Mouse (Mus musculus) embryonic facial prominence, embryonic 15.5 days (tissue): ENCODE data around the gene Coasy. TPM values are rescaled to one million over a fixed set of nuclear protein-coding genes. Genes with fewer than 3 reads are reported as not detected.

Source experiments
- polyA plus RNA-seq: library from polyadenylated mRNA; unstranded; fragments of >200 nt; fragmentation: Nextera tagmentation; extraction: Ambion mirVana; gene quantifications from 2 replicates; pipeline ENCODE4 v1.2.1, GENCODE M21; 2015

The Coasy gene
- polyA plus RNA-seq, 1 experiment from 2014 or later, result 44.9 TPM

Other genes starting within 250 kb of the Coasy start
- gene Stat5b, start 231.8 kb upstream of the Coasy start, polyA plus RNA-seq, result 24.9 and 25.3 TPM in 2 replicates
- 9.7 and 10.4 TPM in 2 replicates for gene Stat5a, start 223.2 kb upstream of the Coasy start, polyA plus RNA-seq
- gene Stat3, start 143.0 kb upstream of the Coasy start, polyA plus RNA-seq, result 75.6 and 79.3 TPM in 2 replicates
- gene Cavin1, start 111.7 kb upstream of the Coasy start, polyA plus RNA-seq, result 330 and 343 TPM in 2 replicates
- 36.8 and 40.3 TPM in 2 replicates for gene Atp6v0a1, start 73.1 kb upstream of the Coasy start, polyA plus RNA-seq
- gene Naglu, start 12.6 kb upstream of the Coasy start, polyA plus RNA-seq, result 15.1 and 16.6 TPM in 2 replicates
- gene Hsd17b1, start 4.2 kb upstream of the Coasy start, polyA plus RNA-seq, result 0.24 and 0.25 TPM in 2 replicates
- gene Mlx, start 4.7 kb downstream of the Coasy start, polyA plus RNA-seq, result 50.3 and 52.0 TPM in 2 replicates
- 32.0 and 33.6 TPM in 2 replicates for gene Psmc3ip, start 12.9 kb downstream of the Coasy start, polyA plus RNA-seq
- 25.3 and 26.7 TPM in 2 replicates for gene Retreg3, start 37.3 kb downstream of the Coasy start, polyA plus RNA-seq
- 69.7 and 73.4 TPM in 2 replicates for gene Tubg1, start 37.4 kb downstream of the Coasy start, polyA plus RNA-seq
- 11.1 and 11.9 TPM in 2 replicates for gene Tubg2, start 73.3 kb downstream of the Coasy start, polyA plus RNA-seq
- gene Cntnap1, start 88.0 kb downstream of the Coasy start, polyA plus RNA-seq, result 2.0 and 2.2 TPM in 2 replicates
- 27.2 and 28.7 TPM in 2 replicates for gene Plekhh3, start 88.8 kb downstream of the Coasy start, polyA plus RNA-seq
- gene Ccr10, start 92.9 kb downstream of the Coasy start, polyA plus RNA-seq, result 0.24 and 0.50 TPM in 2 replicates
- gene Ezh1, start 143.9 kb downstream of the Coasy start, polyA plus RNA-seq, result 16.5 and 18.7 TPM in 2 replicates
- gene Ramp2, start 163.5 kb downstream of the Coasy start, polyA plus RNA-seq, result 138 and 139 TPM in 2 replicates
- gene Vps25, start 171.1 kb downstream of the Coasy start, polyA plus RNA-seq, result 122 and 133 TPM in 2 replicates
- gene Wnk4, start 178.0 kb downstream of the Coasy start, polyA plus RNA-seq, result 12.5 and 14.3 TPM in 2 replicates
- gene Cntd1, start 196.4 kb downstream of the Coasy start, polyA plus RNA-seq, result 1.1 and 1.9 TPM in 2 replicates
- gene Coa3, start 196.5 kb downstream of the Coasy start, polyA plus RNA-seq, result 160 and 165 TPM in 2 replicates
- gene Becn1, start 219.7 kb downstream of the Coasy start, polyA plus RNA-seq, result 141 and 143 TPM in 2 replicates
- gene Psme3, start 233.6 kb downstream of the Coasy start, polyA plus RNA-seq, result 124 and 126 TPM in 2 replicates
- gene Aoc2, start 242.5 kb downstream of the Coasy start, polyA plus RNA-seq, result 1.1 and 1.6 TPM in 2 replicates
- gene Aoc3, start 248.0 kb downstream of the Coasy start, polyA plus RNA-seq, result 0.77 and 0.94 TPM in 2 replicates